Mouse (Mus musculus) right cerebral cortex, postnatal 25 days (tissue): Measurements from ENCODE around the gene Dll3.
"Not testable (repeated sequence)": the region's sequence is repeated elsewhere in the genome, so short reads cannot be mapped to it uniquely, and the experiment has no call there.

Source experiments
- DNase-seq: peaks from one replicate; pipeline ENCODE4 v3.0.0; 2022

Dll3 gene

GRCm38 (mm10) chr7:28243943-28244342, 58.1 kb downstream of the Dll3 start:
- DNase-seq = not testable (repeated sequence)
